ENCODE assay signal across 8 mouse cellular contexts in genomic region chr6:125312581-125313355, GRCm38 (mm10). TPM values are rescaled to one million over a fixed set of nuclear protein-coding genes. Genes with fewer than 3 reads are reported as not detected.
DNase-seq lines count a peak whose midpoint lies in the region; ATAC-seq and TF ChIP-seq lines count a peak whose summit lies in the region.

No protein-coding gene starts in this region.

- H3K27me3 ChIP-seq in C2C12 (ENCODE audit: control insufficient read depth, insufficient read depth, insufficient read length), result no peaks in the 10 kb centered on the region
- H3K27me3 ChIP-seq in heart, embryonic 14.5 days (ENCODE audit: control insufficient read depth, insufficient read depth, low read length), result no peaks in the 10 kb centered on the region
- H3K27me3 ChIP-seq in limb, embryonic 15.5 days, result no peaks in the 10 kb centered on the region
- H3K27me3 ChIP-seq in neural tube, embryonic 14.5 days (ENCODE audit: control insufficient read depth, insufficient read depth, low read length), result no peaks in the 10 kb centered on the region

- H3K4me3 ChIP-seq in C2C12 (ENCODE audit: insufficient read depth, poor library complexity, severe bottlenecking), result peak overlapping the region; percentile 56
- H3K4me3 ChIP-seq in heart, embryonic 14.5 days (ENCODE audit: control insufficient read depth in 1 of 2, insufficient read depth in 1 of 2, low read depth in 1 of 2, low read length in 2 of 2), result peak overlapping the region; percentile 62 to 68
- peak overlapping the region; percentile 57 for H3K4me3 ChIP-seq in limb, embryonic 15.5 days
- peak overlapping the region; percentile 29 for H3K4me3 ChIP-seq in neural tube, embryonic 14.5 days (ENCODE audit: low read depth, low read length)

- H3ac ChIP-seq in C2C12 (ENCODE audit: control insufficient read depth, insufficient read length, low read depth), result peak overlapping the region; percentile 94

- H3K9me3 ChIP-seq in heart, embryonic 14.5 days (ENCODE audit: control insufficient read depth, low read length), result no peaks in the 10 kb centered on the region
- H3K9me3 ChIP-seq in limb, embryonic 15.5 days, result no peaks in the 10 kb centered on the region
- no peaks in the 10 kb centered on the region for H3K9me3 ChIP-seq in neural tube, embryonic 14.5 days (ENCODE audit: control insufficient read depth, low read length)

- H3K36me3 ChIP-seq in C2C12 (ENCODE audit: control insufficient read depth, insufficient read depth), result peaks cover 27% of the 10 kb centered on the region
- H3K36me3 ChIP-seq in heart, embryonic 14.5 days (ENCODE audit: control insufficient read depth, insufficient read depth, low read length), result peaks cover 40% of the 10 kb centered on the region
- H3K36me3 ChIP-seq in limb, embryonic 15.5 days, result peaks cover 18% of the 10 kb centered on the region; the same call in 1 of the 2 replicates
- no peaks in the 10 kb centered on the region for H3K36me3 ChIP-seq in neural tube, embryonic 14.5 days (ENCODE audit: control insufficient read depth, insufficient read depth, low read length)

- H3K79me3 ChIP-seq in C2C12 (ENCODE audit: low read depth), result peaks cover 6% of the 10 kb centered on the region

- TF ChIP-seq CTCF in C2C12 (IDR thresholded peaks at IDR 0.05; ENCODE audit: control insufficient read depth, insufficient read depth, insufficient read length), result no peak

- intact Hi-C loops in left cerebral cortex, postnatal 36 days (cut with DNase I), result no loop called here

- H3K4me2 ChIP-seq in heart, embryonic 14.5 days (ENCODE audit: low read length), result peak overlapping the region; percentile 74
- H3K4me2 ChIP-seq in limb, embryonic 15.5 days, result peak overlapping the region; percentile 79
- peak overlapping the region; percentile 56 for H3K4me2 ChIP-seq in neural tube, embryonic 14.5 days (ENCODE audit: low read depth, low read length)

- H3K9ac ChIP-seq in heart, embryonic 14.5 days (ENCODE audit: low read length), result peak overlapping the region; percentile 94
- H3K9ac ChIP-seq in limb, embryonic 15.5 days, result peak overlapping the region; percentile 63
- peak overlapping the region; percentile 64 for H3K9ac ChIP-seq in neural tube, embryonic 14.5 days (replicated peaks; ENCODE audit: low read depth, low read length)

- no peak for ATAC-seq in heart, embryonic 14.5 days (ENCODE audit: insufficient number of reproducible peaks, insufficient read depth, low FRiP score, low read depth)
- ATAC-seq in limb, embryonic 15.5 days (ENCODE audit: insufficient number of reproducible peaks, low FRiP score, low TSS enrichment, low read depth), result no peak
- ATAC-seq in neural tube, embryonic 14.5 days (ENCODE audit: low read depth), result no peak; the same call in 1 of the 2 replicates

- peak; percentile 24 for DNase-seq in MN1 (ENCODE audit: low spot score)
- DNase-seq in left cerebral cortex, postnatal 36 days (ENCODE audit: low spot score in 2 of 2), result no peak
- no peak for DNase-seq in layer of hippocampus, adult 18-20 months (ENCODE audit: low spot score in 2 of 2)
- DNase-seq in spleen, postnatal 14 days (ENCODE audit: low spot score in 2 of 2), result no peak

- peaks cover 24 to 32% of the 10 kb centered on the region in 2 experiments for H3K4me1 ChIP-seq in heart, embryonic 14.5 days (ENCODE audit: control insufficient read depth in 2 of 2, insufficient read depth in 2 of 2, low read length in 2 of 2)
- peaks cover 46% of the 10 kb centered on the region for H3K4me1 ChIP-seq in limb, embryonic 15.5 days
- peaks cover 6% of the 10 kb centered on the region; the same call in 1 of the 2 replicates for H3K4me1 ChIP-seq in neural tube, embryonic 14.5 days (ENCODE audit: control insufficient read depth, insufficient read depth, low read length)

- H3K27ac ChIP-seq in heart, embryonic 14.5 days (replicated peaks in 1 of 2; ENCODE audit: control insufficient read depth in 1 of 2, insufficient read depth in 1 of 2, low read depth in 2 of 2, low read length in 2 of 2), result peak overlapping the region; percentile 46 to 73
- peak overlapping the region; percentile 82 for H3K27ac ChIP-seq in limb, embryonic 15.5 days
- no peak overlapping the region for H3K27ac ChIP-seq in neural tube, embryonic 14.5 days (ENCODE audit: low read depth, low read length)

- peaks cover 18% of the 10 kb centered on the region for H3K79me2 ChIP-seq in C2C12 (ENCODE audit: control insufficient read depth, insufficient read depth)

- WGBS in heart, embryonic 14.5 days, result 41% methylated on average over 22 of the region's 22 CpGs
- WGBS in limb, embryonic 15.5 days, result 71% methylated on average over 22 of the region's 22 CpGs
- WGBS in neural tube, embryonic 14.5 days, result 73% methylated on average over 22 of the region's 22 CpGs

TF ChIP-seq in C2C12, 6 proteins besides CTCF, POLR2A, EP300 and RAD21:
- no peak for TF ChIP-seq MYOD1 (IDR thresholded peaks at IDR 0.05; ENCODE audit: control insufficient read depth, insufficient read length, low read depth)
- no peak for TF ChIP-seq USF1 (IDR thresholded peaks at IDR 0.05; ENCODE audit: low read depth)

RNA-seq across cellular contexts. Expression of gene Ltbr, which starts 0.9 kb away (rescaled TPM):
- polyA plus RNA-seq in C2C12 (2012; fragmentation: generic; extraction: Trizol), result 83.0 TPM
- 38.5 and 41.5 TPM in 2 replicates for polyA plus RNA-seq in heart, embryonic 14.5 days (2014; fragmentation: Nextera tagmentation; extraction: Ambion mirVana)
- polyA plus RNA-seq in limb, embryonic 15.5 days (2015; fragmentation: Nextera tagmentation; extraction: Ambion mirVana), result 47.0 and 50.5 TPM in 2 replicates
- polyA plus RNA-seq in neural tube, embryonic 14.5 days (2014; fragmentation: Nextera tagmentation; extraction: Ambion mirVana), result 11.0 and 14.8 TPM in 2 replicates
- total RNA-seq in left cerebral cortex, postnatal 36 days (2021), result 1 to 10 TPM; 7.4 to 8.4 TPM
- total RNA-seq in layer of hippocampus, adult 18-20 months (2021), result 1 to 10 TPM; 6.5 to 7.4 TPM

RNA-seq across cellular contexts. Expression of gene Scnn1a, which starts 7.7 kb away (rescaled TPM):
- 0.16 TPM for polyA plus RNA-seq in C2C12 (2012; fragmentation: generic; extraction: Trizol)
- 0.65 and 1.00 TPM in 2 replicates for polyA plus RNA-seq in heart, embryonic 14.5 days (2014; fragmentation: Nextera tagmentation; extraction: Ambion mirVana)
- 5.2 and 5.3 TPM in 2 replicates for polyA plus RNA-seq in limb, embryonic 15.5 days (2015; fragmentation: Nextera tagmentation; extraction: Ambion mirVana)
- 0.67 and 0.77 TPM in 2 replicates for polyA plus RNA-seq in neural tube, embryonic 14.5 days (2014; fragmentation: Nextera tagmentation; extraction: Ambion mirVana)
- 1 to 10 TPM; 2.4 to 2.9 TPM for total RNA-seq in left cerebral cortex, postnatal 36 days (2021)
- 1 to 10 TPM; 3.6 to 6.6 TPM for total RNA-seq in layer of hippocampus, adult 18-20 months (2021)

RNA-seq across cellular contexts. Expression of gene Tuba3a, which starts 26.9 kb away (rescaled TPM):
- 0.05 TPM for polyA plus RNA-seq in C2C12 (2012; fragmentation: generic; extraction: Trizol)
- polyA plus RNA-seq in heart, embryonic 14.5 days (2014; fragmentation: Nextera tagmentation; extraction: Ambion mirVana), result not detected in 2 replicates
- polyA plus RNA-seq in limb, embryonic 15.5 days (2015; fragmentation: Nextera tagmentation; extraction: Ambion mirVana), result 0.34 TPM in 1 of 2 replicates, not detected in the other
- not detected in 2 replicates for polyA plus RNA-seq in neural tube, embryonic 14.5 days (2014; fragmentation: Nextera tagmentation; extraction: Ambion mirVana)
- not detected for total RNA-seq in left cerebral cortex, postnatal 36 days (2021)
- not detected for total RNA-seq in layer of hippocampus, adult 18-20 months (2021)

RNA-seq across cellular contexts. Expression of gene Tnfrsf1a, which starts 36.4 kb away (rescaled TPM):
- polyA plus RNA-seq in C2C12 (2012; fragmentation: generic; extraction: Trizol), result 65.4 TPM
- polyA plus RNA-seq in heart, embryonic 14.5 days (2014; fragmentation: Nextera tagmentation; extraction: Ambion mirVana), result 41.4 and 43.5 TPM in 2 replicates
- polyA plus RNA-seq in limb, embryonic 15.5 days (2015; fragmentation: Nextera tagmentation; extraction: Ambion mirVana), result 95.6 and 98.8 TPM in 2 replicates
- polyA plus RNA-seq in neural tube, embryonic 14.5 days (2014; fragmentation: Nextera tagmentation; extraction: Ambion mirVana), result 6.5 and 15.0 TPM in 2 replicates
- 10 to 100 TPM; 11.1 to 11.8 TPM for total RNA-seq in left cerebral cortex, postnatal 36 days (2021)
- 10 to 100 TPM; 11.7 to 11.8 TPM for total RNA-seq in layer of hippocampus, adult 18-20 months (2021)
